Mouse (Mus musculus): ENCODE results near the gene Zfp512.

GRCm38 (mm10) chr5:31451336-31451735, 895 bp upstream of the Zfp512 start:
- TF ChIP-seq CTCF (IDR thresholded peaks at IDR 0.05; ENCODE audit: low read depth) = no peak
- TF ChIP-seq EP300 (IDR thresholded peaks at IDR 0.05; ENCODE audit: low read depth) = no peak
